Mouse (Mus musculus): Measurements from ENCODE around the gene Crtam. TPM values are rescaled to one million over a fixed set of nuclear protein-coding genes. Genes with fewer than 3 reads are reported as not detected.

Crtam gene
- polyA plus RNA-seq, 1 experiment from 2014 or later = 0.19 TPM

- Histone ChIP-seq H3K27ac (no peak overlapping the region), H3K36me3 (no peaks in the 10 kb centered on the region), H3K4me1 (replicated peaks) (peaks cover 5% of the 10 kb centered on the region), H3K27me3 (0 out of 2 replicates have a peak, but pooled peaks cover 3% of the 10 kb centered on the region), H3K9me3 (no peaks in the 10 kb centered on the region), H3K4me3 (no peak overlapping the region), H3K9ac (no peak overlapping the region), H3K4me2 (no peak overlapping the region)
- ATAC-seq (ENCODE audit: low FRiP score) = no peak
- WGBS = 75% methylated on average over 6 of the region's 6 CpGs
These were observed 12.9 kb downstream of the Crtam start for GRCm38 (mm10) chr9:40991511-40991910.

DNA sequence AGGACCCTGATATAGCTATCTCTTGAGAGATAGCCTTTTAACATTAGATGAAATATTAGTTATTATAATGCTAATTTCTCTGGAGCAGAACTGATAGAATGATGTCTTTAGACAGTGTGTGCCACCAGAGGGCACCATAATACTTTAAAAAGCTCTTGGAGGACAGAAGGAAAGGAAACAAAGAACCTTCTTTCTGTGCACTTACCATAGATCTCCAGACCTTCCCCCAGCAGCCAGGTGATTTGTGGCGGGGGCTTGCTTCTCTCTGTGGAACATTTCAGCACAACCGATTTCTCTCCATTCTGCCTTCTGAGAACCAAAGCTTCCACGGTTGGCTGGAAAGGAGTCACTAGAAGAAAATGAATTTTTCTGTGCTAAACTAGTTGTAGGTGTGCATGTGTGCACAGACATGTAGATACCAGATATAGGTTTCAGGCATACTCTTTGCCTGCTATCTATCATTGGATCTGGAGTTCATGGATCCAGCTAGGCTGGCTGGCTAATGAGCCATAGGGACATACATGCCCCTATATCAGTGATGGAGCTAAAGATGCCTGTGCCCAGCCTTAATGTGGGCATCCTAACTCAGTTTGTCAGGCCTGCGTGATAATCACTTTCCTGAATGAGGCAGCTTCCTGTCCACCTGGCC lies 14.4 kb downstream of the Crtam start:
- 39% methylated on average over 4 of the region's 4 CpGs for WGBS
- peak overlapping the region; percentile 79 for H3K27ac ChIP-seq
- no peak overlapping the region for H3K4me2 ChIP-seq
- peak overlapping the region; percentile 49; the same call in 1 of the 2 replicates for H3K9ac ChIP-seq
- H3K27me3 ChIP-seq = 0 out of 2 replicates have a peak, but pooled peaks cover 3% of the 10 kb centered on the region
- no peaks in the 10 kb centered on the region for H3K9me3 ChIP-seq
- H3K4me3 ChIP-seq = no peak overlapping the region
- peaks cover 5% of the 10 kb centered on the region for H3K4me1 ChIP-seq (replicated peaks)
- peak; percentile 82 for ATAC-seq (ENCODE audit: low FRiP score)
- no peaks in the 10 kb centered on the region for H3K36me3 ChIP-seq

DNA sequence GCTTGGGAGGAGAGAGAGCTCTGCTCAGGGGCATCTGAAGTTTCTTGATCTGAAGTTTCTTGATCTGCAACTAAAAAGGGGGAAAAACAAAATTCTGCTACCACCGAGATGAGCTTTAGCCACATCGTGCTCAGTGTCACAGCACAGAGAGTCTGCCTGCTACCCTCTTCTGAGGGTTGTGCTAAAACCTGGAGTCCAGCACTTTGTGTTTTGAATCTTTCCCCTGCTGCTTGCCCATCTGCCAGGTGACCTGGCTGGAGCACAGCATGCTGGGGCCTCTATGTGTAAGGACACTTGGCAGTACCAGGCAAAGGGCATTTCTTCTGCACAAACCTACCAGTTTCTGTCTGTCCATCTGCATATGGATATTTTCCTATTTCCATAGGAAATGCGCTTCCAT lies 20.1 kb downstream of the Crtam start:
- H3K9me3 ChIP-seq = no peaks in the 10 kb centered on the region
- no peak for ATAC-seq (ENCODE audit: low FRiP score)
- no peak overlapping the region for H3K27ac ChIP-seq
- H3K4me3 ChIP-seq = no peak overlapping the region
- H3K4me1 ChIP-seq (replicated peaks) = no peaks in the 10 kb centered on the region
- no peak overlapping the region for H3K4me2 ChIP-seq
- H3K27me3 ChIP-seq = 0 out of 2 replicates have a peak, but pooled peaks cover 3% of the 10 kb centered on the region
- WGBS = 77% methylated on average over 3 of the region's 3 CpGs
- no peak overlapping the region for H3K9ac ChIP-seq
- H3K36me3 ChIP-seq = no peaks in the 10 kb centered on the region

- Histone ChIP-seq H3K9me3 (no peaks in the 10 kb centered on the region), H3K4me2 (no peak overlapping the region), H3K4me3 (no peak overlapping the region), H3K9ac (no peak overlapping the region), H3K27ac (no peak overlapping the region), H3K4me1 (replicated peaks) (no peaks in the 10 kb centered on the region), H3K27me3 (0 out of 2 replicates have a peak, but pooled peaks cover 3% of the 10 kb centered on the region), H3K36me3 (no peaks in the 10 kb centered on the region)
- 90% methylated on average over 3 of the region's 3 CpGs for WGBS
- ATAC-seq (ENCODE audit: low FRiP score) = no peak
These were observed 20.7 kb downstream of the Crtam start for GRCm38 (mm10) chr9:40983758-40984157.

DNA sequence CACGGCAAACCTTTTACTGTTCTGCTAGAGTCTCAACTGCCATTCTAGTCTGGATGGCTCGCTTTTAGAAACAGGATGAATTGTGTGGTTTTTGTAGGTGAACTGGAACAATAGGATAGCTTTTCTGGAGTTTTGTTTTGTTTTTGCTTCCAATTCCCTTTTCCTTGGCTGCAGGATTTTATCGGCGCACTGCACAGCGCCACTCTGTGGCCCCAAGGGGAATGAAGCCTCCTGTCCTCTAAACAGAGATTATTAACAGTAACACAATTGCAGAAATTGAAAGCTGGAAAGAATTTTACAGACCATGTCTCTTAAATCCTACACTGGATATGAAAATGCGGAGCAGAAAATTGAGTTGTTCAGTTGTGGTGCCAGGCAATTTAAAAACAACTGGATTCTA lies 21.9 kb downstream of the Crtam start:
- ATAC-seq (ENCODE audit: low FRiP score) = no peak
- Histone ChIP-seq H3K4me3 (no peak overlapping the region), H3K4me2 (no peak overlapping the region), H3K9me3 (no peaks in the 10 kb centered on the region), H3K4me1 (replicated peaks) (no peaks in the 10 kb centered on the region), H3K9ac (no peak overlapping the region), H3K27ac (no peak overlapping the region), H3K27me3 (no peaks in the 10 kb centered on the region), H3K36me3 (no peaks in the 10 kb centered on the region)
- WGBS = 35% methylated on average over 6 of the region's 6 CpGs

DNA sequence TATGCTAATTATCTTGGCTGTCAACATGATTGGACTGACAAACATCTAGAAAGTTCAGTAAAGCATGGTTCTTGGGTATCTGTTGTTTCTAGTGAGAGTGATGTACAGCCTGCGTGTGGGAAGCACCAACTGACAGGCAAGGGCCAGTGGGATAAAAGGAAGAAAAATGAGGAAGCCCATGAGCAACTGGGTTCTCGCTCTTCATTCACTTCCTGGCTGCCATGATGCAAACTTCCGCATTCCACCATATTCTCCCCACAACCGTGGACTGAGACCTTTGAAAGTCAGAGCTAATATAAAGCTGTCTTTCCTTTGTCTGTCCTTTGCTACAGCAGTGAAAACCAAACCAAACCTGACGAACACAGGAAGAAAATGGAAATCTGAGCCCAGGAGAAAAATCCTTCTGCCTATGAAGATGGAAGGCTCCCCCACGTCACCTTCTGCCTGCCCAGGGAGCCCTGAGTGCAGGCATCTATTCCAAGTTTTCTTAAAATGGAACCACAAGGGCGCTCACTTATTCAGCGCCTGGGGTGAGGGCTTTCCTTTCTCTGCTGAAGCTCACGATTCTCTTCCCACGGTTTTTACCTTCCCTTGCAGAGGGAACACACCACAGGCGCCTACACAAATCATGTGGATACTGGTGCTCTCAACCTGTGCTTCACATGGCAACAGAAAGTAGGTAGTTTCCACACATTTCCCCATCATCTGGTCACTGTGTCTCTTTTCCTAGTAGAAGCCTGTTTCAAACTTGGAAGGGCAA lies 30.2 kb downstream of the Crtam start:
- H3K4me1 ChIP-seq (replicated peaks) = no peaks in the 10 kb centered on the region
- no peaks in the 10 kb centered on the region for H3K9me3 ChIP-seq
- no peak overlapping the region for H3K4me3 ChIP-seq
- H3K36me3 ChIP-seq = no peaks in the 10 kb centered on the region
- H3K27ac ChIP-seq = no peak overlapping the region
- H3K9ac ChIP-seq = no peak overlapping the region
- ATAC-seq (ENCODE audit: low FRiP score) = no peak
- H3K4me2 ChIP-seq = no peak overlapping the region
- H3K27me3 ChIP-seq = no peaks in the 10 kb centered on the region
- WGBS = 76% methylated on average over 11 of the region's 11 CpGs

DNA sequence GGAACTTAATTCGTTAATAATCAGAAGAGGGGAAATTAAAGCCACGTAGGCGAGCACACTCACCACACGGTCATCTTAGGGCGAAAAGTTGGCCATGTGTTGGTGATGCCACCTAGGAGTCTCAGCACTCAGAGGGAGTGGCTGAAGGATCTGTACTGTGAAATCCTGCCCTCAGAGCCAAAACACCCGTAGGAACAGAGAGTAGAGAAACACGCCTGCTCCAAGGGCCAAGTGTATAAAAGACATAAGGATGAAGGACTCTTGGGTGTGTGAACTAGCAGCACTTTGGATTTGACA lies 40.1 kb downstream of the Crtam start:
- Histone ChIP-seq H3K9ac (peak overlapping the region; percentile 78), H3K9me3 (no peaks in the 10 kb centered on the region), H3K4me3 (peak overlapping the region; percentile 54), H3K27ac (no peak overlapping the region), H3K36me3 (no peaks in the 10 kb centered on the region), H3K4me2 (peak overlapping the region; percentile 94), H3K4me1 (replicated peaks) (peaks cover 13% of the 10 kb centered on the region), H3K27me3 (peaks cover 58% of the 10 kb centered on the region)
- 17% methylated on average over 7 of the region's 7 CpGs for WGBS
- ATAC-seq (ENCODE audit: low FRiP score) = peak; percentile 37; the same call in 1 of the 2 replicates

DNA sequence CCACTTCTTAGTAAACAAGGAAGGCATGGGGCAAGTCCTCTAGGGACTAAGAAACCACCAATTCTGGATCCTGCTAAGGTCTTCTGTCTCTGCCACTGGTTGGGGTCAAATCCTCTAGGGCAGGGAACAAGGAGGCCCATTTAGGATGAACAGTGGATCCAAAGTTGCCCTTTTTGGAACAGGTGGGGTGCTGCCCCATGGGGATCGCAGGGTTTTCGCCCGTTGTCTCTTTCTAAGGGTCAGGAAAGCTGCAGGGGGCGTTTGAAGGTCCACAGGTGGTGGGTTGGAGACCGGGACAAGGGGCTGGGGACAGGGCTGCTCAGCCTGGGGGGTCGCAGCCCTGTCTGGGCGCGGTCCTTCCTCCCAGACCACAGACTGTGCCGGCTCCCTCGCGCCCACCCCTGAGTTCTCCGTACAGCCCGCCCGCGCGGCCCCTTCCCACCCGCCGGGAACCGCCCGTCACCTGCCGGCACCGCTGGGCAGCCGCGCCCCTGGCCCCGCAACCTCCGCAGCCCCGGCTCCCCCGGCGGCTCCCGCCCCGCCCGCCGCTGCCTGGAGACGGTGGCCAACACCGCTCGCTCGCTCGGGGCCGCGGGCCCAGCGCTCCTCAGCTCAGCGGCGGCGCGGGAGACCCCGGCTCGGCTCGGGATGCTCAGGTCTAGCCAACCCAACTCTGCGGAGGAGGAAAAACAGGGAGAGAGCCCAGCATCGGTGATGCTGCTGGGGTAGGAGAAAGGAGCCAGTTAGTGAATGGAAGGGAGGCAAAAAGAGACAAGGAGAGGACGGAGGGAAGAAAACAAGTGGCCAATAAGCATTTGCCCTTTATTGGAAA lies 40.6 kb downstream of the Crtam start, which contains the start of gene Jhy:
Gene Jhy, minus strand, starts transcription at position 533 of the 832 bp plus-strand sequence.
- peaks cover 13% of the 10 kb centered on the region for H3K4me1 ChIP-seq (replicated peaks)
- peak within 1 kb of the TSS; percentile 94 for H3K4me2 ChIP-seq
- H3K9ac ChIP-seq = peak within 1 kb of the TSS; percentile 78
- ATAC-seq (ENCODE audit: low FRiP score) = peak; percentile 83
- H3K9me3 ChIP-seq = no peaks in the 10 kb centered on the region
- WGBS = under 1% methylated on average over 51 of the region's 51 CpGs
- H3K27ac ChIP-seq = peak within 1 kb of the TSS; percentile 23; the same call in 1 of the 2 replicates
- no peaks in the 10 kb centered on the region for H3K36me3 ChIP-seq
- H3K27me3 ChIP-seq = peaks cover 61% of the 10 kb centered on the region
- H3K4me3 ChIP-seq = peak within 1 kb of the TSS; percentile 54

DNA sequence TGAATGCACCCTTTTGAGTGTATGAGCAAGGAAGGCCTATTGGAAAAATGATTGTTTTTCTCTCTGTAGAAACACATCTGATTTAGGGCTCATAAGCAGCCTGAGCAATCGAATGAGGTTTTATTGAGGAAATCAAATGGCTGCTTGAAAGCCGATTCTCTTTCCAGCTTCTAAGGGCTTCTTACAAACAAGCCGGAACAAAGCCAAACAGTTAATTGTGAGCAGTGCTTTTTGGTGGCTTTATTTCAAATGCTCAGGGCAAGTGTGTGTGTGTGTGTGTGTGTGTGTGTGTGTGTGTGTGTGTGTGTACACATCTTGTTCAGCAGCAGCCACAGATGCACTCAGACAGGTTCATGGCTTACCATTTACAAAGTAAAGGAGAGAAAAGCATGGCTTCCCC lies 43.0 kb downstream of the Crtam start:
- Histone ChIP-seq H3K27me3 (peaks cover 62% of the 10 kb centered on the region), H3K9me3 (no peaks in the 10 kb centered on the region), H3K4me1 (replicated peaks) (peaks cover 13% of the 10 kb centered on the region), H3K27ac (no peak overlapping the region), H3K9ac (0 out of 2 replicates have a peak overlapping the region, but pooled peaks have one; percentile 14), H3K36me3 (no peaks in the 10 kb centered on the region), H3K4me2 (no peak overlapping the region), H3K4me3 (no peak overlapping the region)
- no peak for ATAC-seq (ENCODE audit: low FRiP score)
- WGBS = 72% methylated on average over 3 of the region's 3 CpGs

GRCm38 (mm10) chr9:40949039-40949615 lies 55.3 kb downstream of the Crtam start:
- no peak overlapping the region for H3K27ac ChIP-seq
- H3K4me3 ChIP-seq = peak overlapping the region; percentile 13; the same call in 1 of the 2 replicates
- WGBS = 17% methylated on average over 18 of the region's 18 CpGs
- H3K36me3 ChIP-seq = no peaks in the 10 kb centered on the region
- H3K27me3 ChIP-seq = peaks cover 55% of the 10 kb centered on the region
- no peaks in the 10 kb centered on the region for H3K9me3 ChIP-seq
- peaks cover 8% of the 10 kb centered on the region for H3K4me1 ChIP-seq (replicated peaks)
- 0 out of 2 replicates have a peak, but pooled peaks have one; percentile 43 for ATAC-seq (ENCODE audit: low FRiP score)
- peak overlapping the region; percentile 50 for H3K4me2 ChIP-seq
- H3K9ac ChIP-seq = no peak overlapping the region

- no peak overlapping the region for H3K9ac ChIP-seq
- 84% methylated on average over 6 of the region's 6 CpGs for WGBS
- no peak overlapping the region for H3K27ac ChIP-seq
- H3K36me3 ChIP-seq = no peaks in the 10 kb centered on the region
- no peak overlapping the region for H3K4me3 ChIP-seq
- no peaks in the 10 kb centered on the region for H3K9me3 ChIP-seq
- peaks cover 8% of the 10 kb centered on the region for H3K4me1 ChIP-seq (replicated peaks)
- ATAC-seq (ENCODE audit: low FRiP score) = no peak
- H3K27me3 ChIP-seq = peaks cover 58% of the 10 kb centered on the region
- no peak overlapping the region for H3K4me2 ChIP-seq
These were observed 56.0 kb downstream of the Crtam start for GRCm38 (mm10) chr9:40948473-40948872.

- no peak overlapping the region for H3K27ac ChIP-seq
- H3K4me3 ChIP-seq = no peak overlapping the region
- no peak for ATAC-seq (ENCODE audit: low FRiP score)
- H3K4me1 ChIP-seq (replicated peaks) = peaks cover 8% of the 10 kb centered on the region
- no peaks in the 10 kb centered on the region for H3K9me3 ChIP-seq
- 70% methylated on average over 4 of the region's 4 CpGs for WGBS
- H3K36me3 ChIP-seq = no peaks in the 10 kb centered on the region
- no peak overlapping the region for H3K4me2 ChIP-seq
- H3K9ac ChIP-seq = no peak overlapping the region
- peaks cover 49% of the 10 kb centered on the region for H3K27me3 ChIP-seq
These were observed 57.3 kb downstream of the Crtam start for GRCm38 (mm10) chr9:40947131-40947530.

Data from hindbrain, embryonic 13.5 days (tissue).